Mouse (Mus musculus) left cerebral cortex, adult 2 months (tissue): Measurements from ENCODE around the gene Olfr655. TPM values are rescaled to one million over a fixed set of nuclear protein-coding genes. Genes with fewer than 3 reads are reported as not detected.

Source experiments
- DNase-seq, 2 experiments: peaks; one replicate each; pipeline ENCODE4 v3.0.0; 2021 to 2022; ENCODE audit warnings: low spot score in 2 of 2, mixed read lengths in 1 of 2; ENCODE audit errors: extremely low spot score in 1 of 2
- H3K27ac ChIP-seq: fragments of 200-600 bp; 2 replicates; pipeline ENCODE4 v1.8.1; 2022
- H3K4me3 ChIP-seq: fragments of 200-600 bp; 2 replicates; pipeline ENCODE4 v1.8.1; 2022
- CTCF ChIP-seq: fragments of 200-600 bp; IDR thresholded peaks from 2 replicates; pipeline ENCODE4 v1.8.1; 2022; ENCODE audit warnings: antibody characterized with exemption, mild to moderate bottlenecking, moderate library complexity
- intact Hi-C: fragments of 180-260 bp; cut with DNase I; formaldehyde crosslinking; loops from one replicate; pipeline ENCODE4 v1.15.1; 2025
- total RNA-seq, 2 experiments: library from RNA; stranded (reverse); gene quantifications; 2 replicates each; pipeline ENCODE4 v1.2.3; 2021

Olfr655 gene
- total RNA-seq, 2 experiments from 2014 or later: not detected

DNA sequence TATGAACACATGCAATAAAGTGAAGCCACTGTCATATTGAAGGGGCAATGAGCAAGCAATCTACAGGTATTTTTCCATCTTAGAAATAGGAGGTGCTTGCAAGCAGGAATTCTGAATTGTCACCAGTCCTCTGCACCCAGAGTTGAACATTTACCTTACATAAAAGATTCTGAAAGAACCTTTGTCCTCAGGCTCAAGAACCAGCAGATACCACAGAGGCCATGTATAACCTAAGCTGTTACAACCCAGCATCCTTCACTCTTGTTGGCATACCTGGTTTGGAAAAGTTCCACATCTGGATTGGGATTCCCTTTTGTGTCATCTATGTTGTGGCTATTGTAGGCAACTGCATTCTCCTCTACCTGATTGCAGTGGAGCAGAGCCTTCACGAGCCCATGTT lies 48.9 kb downstream of the Olfr655 start:
- TF ChIP-seq CTCF: no peak
- intact Hi-C loops: no loop called here
- no peak overlapping the region for H3K27ac ChIP-seq
- no peak for DNase-seq
- H3K4me3 ChIP-seq: no peak overlapping the region

DNA sequence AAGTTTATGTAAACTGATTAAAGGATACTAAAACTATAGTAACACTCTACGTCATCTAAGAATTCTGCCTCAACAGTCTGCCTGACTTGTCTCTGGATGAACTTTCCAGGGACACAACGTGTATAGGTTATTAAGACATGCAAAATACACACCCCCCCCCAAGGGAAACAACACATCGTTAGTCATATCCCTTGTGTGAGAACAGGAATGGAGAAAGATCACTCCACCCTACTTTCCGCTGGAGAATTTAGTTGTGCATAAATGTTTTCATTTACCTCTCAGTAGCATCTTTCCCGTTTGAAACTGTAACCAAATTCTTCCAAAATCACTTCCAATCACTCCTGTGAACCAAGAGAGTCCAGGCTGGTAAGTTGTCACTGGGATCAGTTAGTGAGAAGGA lies 51.7 kb downstream of the Olfr655 start, which contains the start of gene Olfr651:
Gene Olfr651, plus strand, starts transcription at position 301 of the 400 bp plus-strand sequence.
- TF ChIP-seq CTCF: no peak
- H3K4me3 ChIP-seq: no peak within 1 kb of the TSS
- intact Hi-C loops: no loop called here
- no peak within 1 kb of the TSS for H3K27ac ChIP-seq
- no peak for DNase-seq

Other genes starting within 250 kb of the Olfr655 start
- 1 to 10 TPM; 1.0 to 1.5 TPM for gene Trim12c, start 248.4 kb downstream of the Olfr655 start, total RNA-seq
- gene Trim30b, start 231.9 kb downstream of the Olfr655 start, total RNA-seq: not detected
- under 1 TPM in 1 of 2 experiments, not detected in 1; 0.19 TPM for gene Trim30c, start 200.9 kb downstream of the Olfr655 start, total RNA-seq
- under 1 TPM; 0.66 to 0.98 TPM for gene Trim30a, start 136.6 kb downstream of the Olfr655 start, total RNA-seq
- under 1 TPM; 0.36 to 0.40 TPM for gene Trim30d, start 93.9 kb downstream of the Olfr655 start, total RNA-seq
- gene Olfr651, start 51.6 kb downstream of the Olfr655 start, total RNA-seq: not detected
- not detected for gene Olfr652, start 40.9 kb downstream of the Olfr655 start, total RNA-seq
- not detected for gene Olfr653, start 24.5 kb downstream of the Olfr655 start, total RNA-seq
- gene Olfr654, start 14.8 kb downstream of the Olfr655 start, total RNA-seq: not detected
- not detected for gene Olfr656, start 12.2 kb upstream of the Olfr655 start, total RNA-seq
- not detected for gene Olfr657, start 23.0 kb upstream of the Olfr655 start, total RNA-seq
- gene Olfr658, start 45.5 kb upstream of the Olfr655 start, total RNA-seq: not detected
- gene Olfr659, start 65.0 kb upstream of the Olfr655 start, total RNA-seq: not detected
- not detected for gene Olfr661, start 84.7 kb upstream of the Olfr655 start, total RNA-seq
- not detected for gene Usp17le, start 175.7 kb upstream of the Olfr655 start, total RNA-seq
- not detected for gene Usp17lb, start 240.8 kb upstream of the Olfr655 start, total RNA-seq